Mouse (Mus musculus) spleen, adult 2 months (tissue): ENCODE results near the gene Rasgrp2.

ENCODE experiments used
- CTCF ChIP-seq: fragments of 200-500 bp; IDR thresholded peaks from 2 replicates; pipeline ENCODE4 v1.5.1; 2011; ENCODE audit warnings: mild to moderate bottlenecking, inconsistent platforms; ENCODE audit not compliant: insufficient read depth, insufficient read length, insufficient replicate concordance; ENCODE audit errors: extremely low read depth
- POLR2A ChIP-seq: fragments of 200-500 bp; IDR thresholded peaks from 2 replicates; pipeline ENCODE4 v1.6.1; 2011; ENCODE audit warnings: low read depth, low read length, inconsistent platforms

DNA sequence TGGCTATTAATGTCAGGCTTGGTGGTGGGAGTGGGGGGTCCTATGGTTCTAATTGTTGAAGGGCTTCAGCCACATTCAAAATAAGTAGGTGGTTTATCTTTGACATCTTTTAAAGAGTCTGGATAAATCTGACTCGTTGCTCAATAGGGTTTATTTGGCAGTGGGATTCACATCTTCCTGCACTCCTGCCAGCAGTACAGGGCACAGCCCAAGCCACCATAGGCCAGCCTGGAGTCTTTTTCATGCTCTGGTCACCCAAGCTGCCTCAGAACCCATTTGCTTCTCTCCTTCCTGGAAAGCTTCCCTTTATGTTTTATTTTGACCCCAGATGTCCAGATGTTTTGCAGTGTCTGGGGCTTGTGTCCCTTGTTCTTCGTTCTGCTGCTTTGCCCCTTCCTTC lies 22.5 kb upstream of the Rasgrp2 start:
- TF ChIP-seq POLR2A (no peak), CTCF (no peak)
